Mouse (Mus musculus) CH12.LX (cell line): ENCODE measurements around the gene Pcca. TPM values are rescaled to one million over a fixed set of nuclear protein-coding genes. Genes with fewer than 3 reads are reported as not detected.

Experiments used
- DNase-seq: peaks from one replicate; pipeline ENCODE4 v3.0.0-alpha.2; 2013; ENCODE audit errors: extremely low read depth
- H3K27ac ChIP-seq: 2 replicates; pipeline ENCODE4 v1.5.1; 2012; ENCODE audit warnings: low read depth, mild to moderate bottlenecking, control low read depth, moderate library complexity; ENCODE audit not compliant: insufficient read depth
- H3K27me3 ChIP-seq: replicated peaks from 2 replicates; pipeline ENCODE3; 2012; ENCODE audit warnings: inconsistent platforms
- H3K36me3 ChIP-seq, 2 experiments: replicated peaks in 1 of 2; 2 replicates each; pipeline versions ENCODE3 to v1.6.1; 2012; ENCODE audit warnings: inconsistent platforms in 1 of 2, low read length in 1 of 2, mild to moderate bottlenecking in 1 of 2, mixed read lengths in 1 of 2, moderate library complexity in 1 of 2; ENCODE audit not compliant: control insufficient read depth in 1 of 2, insufficient read depth in 1 of 2
- H3K4me1 ChIP-seq, 2 experiments: 2 replicates each; pipeline ENCODE4 v1.6.1; 2012; ENCODE audit warnings: inconsistent platforms in 1 of 2, moderate library complexity in 1 of 2; ENCODE audit not compliant: insufficient read depth in 2 of 2, control insufficient read depth in 1 of 2
- H3K4me2 ChIP-seq: 2 replicates; pipeline ENCODE4 v1.6.1; 2012; ENCODE audit warnings: low read depth, mild to moderate bottlenecking, control low read depth; ENCODE audit not compliant: poor library complexity, insufficient read depth, severe bottlenecking
- H3K4me3 ChIP-seq, 3 experiments: fragments of 150-350 bp in 1 of 3; sonication (generic) in 1 of 3; replicated peaks in 1 of 3; 2 replicates each; pipeline versions ENCODE3 to v1.5.1; 2011 to 2012; ENCODE audit warnings: low read depth in 2 of 3, low read length in 2 of 3, mild to moderate bottlenecking in 2 of 3, moderate library complexity in 2 of 3, control low read depth in 1 of 3, improper control_type of control experiment in 1 of 3, inconsistent platforms in 1 of 3, mixed read lengths in 1 of 3; ENCODE audit not compliant: poor library complexity in 1 of 3
- H3K79me2 ChIP-seq: replicated peaks from 2 replicates; pipeline ENCODE4 v1.6.1; 2012; ENCODE audit warnings: mild to moderate bottlenecking, moderate library complexity; ENCODE audit not compliant: control insufficient read depth, poor library complexity, insufficient read depth, severe bottlenecking; ENCODE audit errors: extremely low read depth
- H3K9ac ChIP-seq: 2 replicates; pipeline ENCODE4 v1.6.1; 2012; ENCODE audit warnings: low read depth, mild to moderate bottlenecking, control low read depth, moderate library complexity; ENCODE audit not compliant: insufficient read depth
- H3K9me3 ChIP-seq: replicated peaks from 2 replicates; pipeline ENCODE3; 2012; ENCODE audit warnings: low read length, inconsistent platforms, mixed read lengths
- CHD1 ChIP-seq: IDR thresholded peaks from 2 replicates; pipeline ENCODE4 v1.6.1; 2012; ENCODE audit warnings: low read depth, low read length, improper control_type of control experiment, inconsistent platforms
- CHD2 ChIP-seq: IDR thresholded peaks from 2 replicates; pipeline ENCODE4 v1.6.1; 2011; ENCODE audit warnings: low read length, improper control_type of control experiment
- CTCF ChIP-seq, 2 experiments: IDR thresholded peaks in 1 of 2; conservative IDR thresholded peaks in 1 of 2; 2 replicates each; pipeline ENCODE4 v1.5.1; 2011 to 2012; ENCODE audit warnings: low read depth in 2 of 2, low read length in 2 of 2, improper control_type of control experiment in 1 of 2, inconsistent platforms in 1 of 2, mild to moderate bottlenecking in 1 of 2, moderate library complexity in 1 of 2
- E2F4 ChIP-seq: IDR thresholded peaks from 2 replicates; pipeline ENCODE4 v1.6.1; 2011; ENCODE audit warnings: low read depth, low read length, improper control_type of control experiment; ENCODE audit not compliant: insufficient replicate concordance
- ELF1 ChIP-seq: IDR thresholded peaks from 2 replicates; pipeline ENCODE4 v1.6.1; 2014; ENCODE audit warnings: low read depth, mild to moderate bottlenecking, inconsistent platforms, low read length, improper control_type of control experiment
- EP300 ChIP-seq: IDR thresholded peaks from 2 replicates; pipeline ENCODE4 v1.6.1; 2011; ENCODE audit warnings: low read length, improper control_type of control experiment
- ETS1 ChIP-seq: conservative IDR thresholded peaks from 2 replicates; pipeline ENCODE4 v1.6.1; 2012; ENCODE audit warnings: low read depth, mild to moderate bottlenecking, inconsistent platforms, low read length, improper control_type of control experiment, moderate library complexity
- HCFC1 ChIP-seq: IDR thresholded peaks from 2 replicates; pipeline ENCODE4 v1.6.1; 2012; ENCODE audit warnings: low read depth, mild to moderate bottlenecking, inconsistent platforms, low read length, improper control_type of control experiment
- IRF4 ChIP-seq: IDR thresholded peaks from 2 replicates; pipeline ENCODE4 v1.6.1; 2014; ENCODE audit warnings: low read depth, mild to moderate bottlenecking, inconsistent platforms, low read length, improper control_type of control experiment
- JUN ChIP-seq: IDR thresholded peaks from 2 replicates; pipeline ENCODE4 v1.6.1; 2011; ENCODE audit warnings: low read depth, mild to moderate bottlenecking, low read length, improper control_type of control experiment, moderate library complexity; ENCODE audit not compliant: insufficient read depth
- JUND ChIP-seq: conservative IDR thresholded peaks from 2 replicates; pipeline ENCODE4 v1.6.1; 2011; ENCODE audit warnings: low read depth, low read length, improper control_type of control experiment
- KAT2A ChIP-seq: IDR thresholded peaks from 2 replicates; pipeline ENCODE4 v1.6.1; 2012; ENCODE audit warnings: low read length, improper control_type of control experiment, inconsistent platforms; ENCODE audit not compliant: insufficient replicate concordance
- MAFK ChIP-seq: IDR thresholded peaks from 2 replicates; pipeline ENCODE4 v1.6.1; 2011; ENCODE audit warnings: low read length, improper control_type of control experiment; ENCODE audit not compliant: insufficient replicate concordance
- MAX ChIP-seq: IDR thresholded peaks from 2 replicates; pipeline ENCODE4 v1.6.1; 2011; ENCODE audit warnings: low read length, improper control_type of control experiment
- MAZ ChIP-seq: IDR thresholded peaks from 2 replicates; pipeline ENCODE4 v1.6.1; 2012; ENCODE audit warnings: low read depth, mild to moderate bottlenecking, inconsistent platforms, low read length, improper control_type of control experiment, moderate library complexity
- MEF2A ChIP-seq: IDR thresholded peaks from 2 replicates; pipeline ENCODE4 v1.6.1; 2014; ENCODE audit warnings: low read depth, mild to moderate bottlenecking, inconsistent platforms, low read length, improper control_type of control experiment, borderline replicate concordance
- MXI1 ChIP-seq: IDR thresholded peaks from 2 replicates; pipeline ENCODE4 v1.6.1; 2011; ENCODE audit warnings: mild to moderate bottlenecking, low read depth, low read length, improper control_type of control experiment
- MYC ChIP-seq: IDR thresholded peaks from 2 replicates; pipeline ENCODE4 v1.6.1; 2011; ENCODE audit warnings: low read depth, mild to moderate bottlenecking, improper control_type of control experiment, low read length
- POLR2A ChIP-seq: IDR thresholded peaks from 2 replicates; pipeline ENCODE4 v1.6.1; 2011; ENCODE audit warnings: low read depth, mild to moderate bottlenecking, improper control_type of control experiment, low read length
- RCOR1 ChIP-seq: conservative IDR thresholded peaks from 2 replicates; pipeline ENCODE4 v1.6.1; 2012; ENCODE audit warnings: low read depth, mild to moderate bottlenecking, inconsistent platforms, low read length, improper control_type of control experiment
- SIN3A ChIP-seq: IDR thresholded peaks from 2 replicates; pipeline ENCODE4 v1.6.1; 2012; ENCODE audit warnings: low read length, improper control_type of control experiment, inconsistent platforms
- UBTF ChIP-seq: IDR thresholded peaks from 2 replicates; pipeline ENCODE4 v1.6.1; 2012; ENCODE audit warnings: low read depth, mild to moderate bottlenecking, inconsistent platforms, low read length, improper control_type of control experiment, moderate library complexity
- USF1 ChIP-seq: IDR thresholded peaks from 2 replicates; pipeline ENCODE4 v1.6.1; 2014; ENCODE audit warnings: low read depth, mild to moderate bottlenecking, inconsistent platforms, low read length, improper control_type of control experiment
- ZKSCAN1 ChIP-seq: IDR thresholded peaks from 2 replicates; pipeline ENCODE4 v1.6.1; 2012; ENCODE audit warnings: low read depth, inconsistent platforms, low read length, improper control_type of control experiment, borderline replicate concordance
- ZMIZ1 ChIP-seq: IDR thresholded peaks from 2 replicates; pipeline ENCODE4 v1.6.1; 2012; ENCODE audit warnings: low read depth, mild to moderate bottlenecking, inconsistent platforms, low read length, improper control_type of control experiment
- ZNF384 ChIP-seq: IDR thresholded peaks from 2 replicates; pipeline ENCODE4 v1.6.1; 2012; ENCODE audit warnings: low read depth, low read length, improper control_type of control experiment, inconsistent platforms
- dilution Hi-C: fragments of 300-500 bp; cut with MboI; formaldehyde crosslinking; loops from 2 replicates; pipeline ENCODE4 v1.14.3; 2020; ENCODE audit warnings: low sequenced_read_pairs; ENCODE audit not compliant: extremely low pct_unique_long_range_greater_than_20kb, extremely low pct_ligation_motif_present
- in situ Hi-C: fragments of 300-500 bp; cut with MboI; formaldehyde crosslinking; loops from 3 replicates; pipeline ENCODE4 v1.14.3; 2019; ENCODE audit warnings: low sequenced_read_pairs, low pct_ligation_motif_present, low pct_unique_long_range_greater_than_20kb, mixed read lengths
- polyA plus RNA-seq: library from polyadenylated mRNA; unstranded; fragments of >175 nt; gene quantifications from 2 replicates; pipeline ENCODE4 v1.2.1, GENCODE M21; 2012; ENCODE audit warnings: low read depth; ENCODE audit not compliant: insufficient read length
- total RNA-seq, 2 experiments: library from RNA; depleted of rRNA; stranded (reverse); fragments of 300-350 nt in 1 of 2; fragments of >200 nt in 1 of 2; gene quantifications; 2 replicates each; pipeline ENCODE4 v1.2.3; 2012 to 2014

Gene Pcca
- total and polyA plus RNA-seq, 3 experiments = 11.2 to 39.0 (median 23.8) TPM

- H3K9ac ChIP-seq = no peak overlapping the region
- H3K79me2 ChIP-seq = no peaks in the 10 kb centered on the region
- no peak overlapping the region for H3K27ac ChIP-seq
- H3K4me2 ChIP-seq = no peak overlapping the region
- no peak overlapping the region for H3K4me3 ChIP-seq
- DNase-seq = peak; percentile 72
- in situ Hi-C loops (no loop called here), dilution Hi-C loops (no loop called here)
- no peaks in the 10 kb centered on the region for H3K9me3 ChIP-seq
- no peaks in the 10 kb centered on the region for H3K27me3 ChIP-seq
- peaks cover 5% of the 10 kb centered on the region in 2 experiments for H3K36me3 ChIP-seq
- H3K4me1 ChIP-seq = peaks cover 13 to 18% of the 10 kb centered on the region in 2 experiments
- no peak for TF ChIP-seq USF1
- peak; percentile 86 for TF ChIP-seq MEF2A
- TF ChIP-seq POLR2A = no peak
- TF ChIP-seq JUN = 0 out of 2 replicates have a peak, but pooled peaks have one; percentile 4
- no peak for TF ChIP-seq UBTF
- TF ChIP-seq CHD2 = peak; percentile 51; the same call in 1 of the 2 replicates
- no peak for TF ChIP-seq ZNF384
- TF ChIP-seq IRF4 = peak; percentile 84
- TF ChIP-seq ZMIZ1 = no peak
- TF ChIP-seq SIN3A = no peak
- 0 out of 2 replicates have a peak, but pooled peaks have one; percentile 37 for TF ChIP-seq RCOR1
- TF ChIP-seq ETS1 = peak; percentile 86
- no peak for TF ChIP-seq ELF1
- TF ChIP-seq MAFK = no peak
- no peak for TF ChIP-seq CHD1
- TF ChIP-seq JUND = no peak
- no peak for TF ChIP-seq MAZ
- no peak for TF ChIP-seq CTCF (conservative IDR thresholded peaks at IDR 0.05 in 1 of 2, IDR thresholded peaks at IDR 0.05 in 1 of 2; ENCODE audit: low read depth in 2 of 2, low read length in 2 of 2)
- TF ChIP-seq ZKSCAN1 = no peak
- TF ChIP-seq HCFC1 = no peak
- no peak for TF ChIP-seq KAT2A
- peak; percentile 72; the same call in 1 of the 2 replicates for TF ChIP-seq EP300
Measured at GRCm38 (mm10) chr14:122830433-122830832, 296.3 kb downstream of the Pcca start.

- no peak for TF ChIP-seq MXI1
- TF ChIP-seq KAT2A = no peak
- TF ChIP-seq MAX = no peak
- no peak for TF ChIP-seq RCOR1
- no peak for TF ChIP-seq MAFK
- TF ChIP-seq POLR2A = no peak
- no peak for TF ChIP-seq MYC
- no peak for TF ChIP-seq E2F4
- TF ChIP-seq, all 38 proteins: peak for 0
- dilution Hi-C loops = no loop called here
- Histone ChIP-seq H3K4me3 (no peak overlapping the region), H3K27ac (no peak overlapping the region), H3K4me2 (no peak overlapping the region), H3K4me1 (peaks cover 10 to 18% of the 10 kb centered on the region in 2 experiments), H3K36me3 (no peaks in the 10 kb centered on the region), H3K9me3 (no peaks in the 10 kb centered on the region), H3K9ac (no peak overlapping the region), H3K27me3 (no peaks in the 10 kb centered on the region), H3K79me2 (no peaks in the 10 kb centered on the region)
- in situ Hi-C loops = no loop called here
- DNase-seq = no peak
Measured at GRCm38 (mm10) chr14:122833666-122834065, 299.5 kb downstream of the Pcca start.
